Mouse (Mus musculus) hindbrain, postnatal 0 days (tissue): ENCODE results near the gene Nsun4. TPM values are rescaled to one million over a fixed set of nuclear protein-coding genes. Genes with fewer than 3 reads are reported as not detected.

Experiments
- ATAC-seq: fragments of 200-750 bp; cut with Nextera tagmentation; 2 replicates; pipeline ENCODE4 v1.8.0; 2017; ENCODE audit warnings: mild to moderate bottlenecking, moderate TSS enrichment, moderate library complexity
- DNase-seq: peaks from one replicate; pipeline ENCODE4 v3.0.0-alpha.2; 2015; ENCODE audit warnings: low spot score
- H3K27ac ChIP-seq: fragments of 300-500 bp; sonication (generic); 2 replicates; pipeline ENCODE4 v1.5.1; 2014; ENCODE audit warnings: mild to moderate bottlenecking
- H3K27me3 ChIP-seq: fragments of 300-500 bp; sonication (generic); 2 replicates; pipeline ENCODE4 v1.6.1; 2014; ENCODE audit warnings: low read length, mixed read lengths; ENCODE audit not compliant: insufficient read depth
- H3K36me3 ChIP-seq: fragments of 300-500 bp; sonication (generic); 2 replicates; pipeline ENCODE4 v1.6.1; 2014; ENCODE audit warnings: low read length, mixed read lengths; ENCODE audit not compliant: insufficient read depth
- H3K4me1 ChIP-seq: fragments of 300-500 bp; sonication (generic); 2 replicates; pipeline ENCODE4 v1.6.1; 2014; ENCODE audit warnings: antibody characterized with exemption, low read length, mixed read lengths; ENCODE audit not compliant: insufficient read depth
- H3K4me2 ChIP-seq: fragments of 300-500 bp; sonication (generic); 2 replicates; pipeline ENCODE4 v1.6.1; 2014; ENCODE audit warnings: low read depth, mild to moderate bottlenecking, low read length, moderate library complexity, mixed read lengths
- H3K4me3 ChIP-seq: fragments of 300-500 bp; sonication (generic); 2 replicates; pipeline ENCODE4 v1.5.1; 2014; ENCODE audit warnings: low read length
- H3K9ac ChIP-seq: fragments of 300-500 bp; sonication (generic); replicated peaks from 2 replicates; pipeline ENCODE4 v1.6.1; 2014; ENCODE audit warnings: mild to moderate bottlenecking, low read length, moderate library complexity, mixed read lengths
- H3K9me3 ChIP-seq: fragments of 300-500 bp; sonication (generic); 2 replicates; pipeline ENCODE4 v1.6.1; 2016; ENCODE audit warnings: low read length, mixed read lengths
- CTCF ChIP-seq: IDR thresholded peaks from 2 replicates; pipeline ENCODE4 v1.5.1; 2016; ENCODE audit warnings: antibody characterized with exemption, control low read depth, low read depth
- WGBS: fragments of 180-500 bp; shearing (Covaris S2); extraction: QIAGEN DNeasy Blood & Tissue Kit; methylation state at CpG from one replicate; pipeline ENCODE4 v1.1.7; 2014; 5-methylcytosine and 5-hydroxymethylcytosine counted together
- polyA plus RNA-seq: library from polyadenylated mRNA; unstranded; fragments of >200 nt; fragmentation: Nextera tagmentation; extraction: Ambion mirVana; gene quantifications from 2 replicates; pipeline ENCODE4 v1.2.1, GENCODE M21; 2015
- total RNA-seq: library from RNA; depleted of rRNA; stranded (reverse); fragments of >200 nt; gene quantifications from 2 replicates; pipeline ENCODE4 v1.2.3, GENCODE M21; 2014; rRNA removed

Nsun4 gene
- total RNA-seq, result 13.6 and 14.6 TPM in 2 replicates
- polyA plus RNA-seq, result 10.4 TPM in 2 replicates

DNA sequence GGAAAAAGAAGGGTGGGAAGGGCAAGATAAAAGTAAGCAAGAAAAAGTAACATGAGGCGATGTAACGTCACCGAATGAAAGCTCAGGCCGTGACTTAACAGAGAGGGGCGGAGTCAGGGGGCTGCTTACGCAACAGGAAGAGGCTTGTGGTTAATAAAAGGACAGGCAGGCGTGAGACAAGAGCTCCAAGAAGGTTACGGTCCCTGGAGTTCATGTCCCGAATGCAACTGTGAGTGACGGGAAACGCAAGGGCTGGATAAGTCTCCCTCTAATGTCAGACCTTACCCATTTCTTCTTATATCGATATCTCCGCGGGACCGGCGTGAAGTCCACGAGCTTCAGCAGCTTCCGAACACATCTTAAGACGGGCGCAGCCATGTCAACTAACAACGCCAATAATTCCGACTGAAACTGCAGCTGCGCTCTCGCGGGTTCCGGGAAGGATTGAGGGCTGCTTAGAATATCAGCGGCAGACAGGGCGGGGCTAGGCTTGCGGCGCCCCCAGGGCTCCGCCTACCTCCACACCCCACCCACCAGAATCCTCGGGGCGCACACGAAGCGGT, at the start of gene Nsun4:
Gene Nsun4, minus strand, starts transcription at position 478 of the 563 bp plus-strand sequence.
- DNase-seq (peak; percentile 95), ATAC-seq (peak; percentile 96)
- H3K9me3 ChIP-seq, result no peaks in the 10 kb centered on the region
- TF ChIP-seq CTCF, result peak; percentile 6; the same call in 1 of the 2 replicates
- H3K27me3 ChIP-seq, result no peaks in the 10 kb centered on the region
- H3K27ac ChIP-seq, result peak within 1 kb of the TSS; percentile 86
- H3K4me3 ChIP-seq, result peak within 1 kb of the TSS; percentile 55
- WGBS, result 0% methylated on average over 35 of the region's 35 CpGs
- H3K9ac ChIP-seq, result peak within 1 kb of the TSS; percentile 54
- no peaks in the 10 kb centered on the region for H3K36me3 ChIP-seq
- H3K4me1 ChIP-seq, result no peaks in the 10 kb centered on the region; the same call in 1 of the 2 replicates
- H3K4me2 ChIP-seq, result peak within 1 kb of the TSS; percentile 78

DNA sequence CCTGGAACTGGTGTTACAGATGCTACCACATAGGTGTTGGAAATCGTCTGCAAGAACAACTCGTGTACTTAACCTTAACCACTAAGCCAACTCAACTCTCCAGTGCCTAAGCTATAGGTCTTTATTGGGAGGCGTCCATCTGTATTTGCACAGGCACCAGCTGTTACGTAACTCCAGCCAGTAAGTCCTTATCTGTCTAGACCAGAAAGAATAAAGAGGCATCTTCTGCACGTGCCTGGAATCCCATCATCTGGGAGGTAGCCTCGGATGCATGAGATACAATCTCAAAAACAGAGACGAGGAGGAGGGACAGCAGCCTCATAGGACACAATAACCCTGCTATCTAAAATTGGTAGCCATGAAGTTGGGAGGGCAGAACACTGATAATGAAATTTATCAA, 47.3 kb upstream of the Nsun4 start:
- 89% methylated on average over 7 of the region's 7 CpGs for WGBS
- H3K4me1 ChIP-seq, result no peaks in the 10 kb centered on the region
- peaks cover 35% of the 10 kb centered on the region for H3K36me3 ChIP-seq
- no peak overlapping the region for H3K27ac ChIP-seq
- no peak overlapping the region for H3K4me2 ChIP-seq
- no peaks in the 10 kb centered on the region for H3K9me3 ChIP-seq
- no peaks in the 10 kb centered on the region for H3K27me3 ChIP-seq
- ATAC-seq (no peak), DNase-seq (no peak)
- no peak overlapping the region for H3K9ac ChIP-seq
- no peak overlapping the region for H3K4me3 ChIP-seq
- TF ChIP-seq CTCF, result no peak

DNA sequence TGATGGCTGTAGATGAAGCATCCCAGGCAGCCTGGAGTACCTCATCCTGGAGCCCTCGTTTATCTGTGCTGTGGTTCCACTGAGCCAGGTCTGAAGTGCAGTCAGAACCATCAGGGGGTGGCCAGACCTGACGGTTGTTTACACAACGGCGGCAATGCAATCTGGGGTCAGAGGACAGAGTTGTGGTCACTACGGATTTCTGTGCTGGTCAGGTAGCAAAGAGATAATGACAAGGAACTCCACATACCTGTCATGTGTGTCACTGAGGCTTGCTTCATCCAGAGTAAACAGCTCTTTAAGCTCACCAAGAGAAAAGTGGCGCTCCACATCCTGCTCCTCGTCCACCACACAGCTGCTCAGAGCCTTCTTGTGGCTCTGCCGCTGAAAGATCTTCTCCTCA, 43.5 kb upstream of the Nsun4 start:
- no peaks in the 10 kb centered on the region for H3K9me3 ChIP-seq
- no peak overlapping the region for H3K4me2 ChIP-seq
- no peak for DNase-seq
- no peak overlapping the region for H3K9ac ChIP-seq
- H3K36me3 ChIP-seq, result peaks cover 61% of the 10 kb centered on the region
- no peaks in the 10 kb centered on the region for H3K4me1 ChIP-seq
- TF ChIP-seq CTCF, result no peak
- WGBS, result 88% methylated on average over 8 of the region's 8 CpGs
- H3K27me3 ChIP-seq, result no peaks in the 10 kb centered on the region
- ATAC-seq, result no peak
- H3K27ac ChIP-seq, result no peak overlapping the region
- H3K4me3 ChIP-seq, result no peak overlapping the region

- Histone ChIP-seq H3K9me3 (no peaks in the 10 kb centered on the region), H3K36me3 (peaks cover 61% of the 10 kb centered on the region), H3K9ac (no peak overlapping the region), H3K4me1 (no peaks in the 10 kb centered on the region), H3K27me3 (no peaks in the 10 kb centered on the region), H3K27ac (no peak overlapping the region), H3K4me2 (no peak overlapping the region), H3K4me3 (no peak overlapping the region)
- DNase-seq (no peak), ATAC-seq (no peak)
- TF ChIP-seq CTCF, result no peak
- WGBS, result 92% methylated on average over 10 of the region's 10 CpGs
These were observed 42.6 kb upstream of the Nsun4 start for GRCm38 (mm10) chr4:116096291-116096690.

- H3K4me1 ChIP-seq, result no peaks in the 10 kb centered on the region
- DNase-seq, result peak; percentile 38
- no peak overlapping the region for H3K27ac ChIP-seq
- no peaks in the 10 kb centered on the region for H3K27me3 ChIP-seq
- H3K4me2 ChIP-seq, result no peak overlapping the region
- H3K36me3 ChIP-seq, result peaks cover 47% of the 10 kb centered on the region
- WGBS, result 76% methylated on average over 23 of the region's 23 CpGs
- TF ChIP-seq CTCF, result no peak
- no peak overlapping the region for H3K9ac ChIP-seq
- H3K4me3 ChIP-seq, result no peak overlapping the region
- no peaks in the 10 kb centered on the region for H3K9me3 ChIP-seq
- peak; percentile 79 for ATAC-seq
These were observed 35.0 kb upstream of the Nsun4 start for GRCm38 (mm10) chr4:116088510-116089249.

DNA sequence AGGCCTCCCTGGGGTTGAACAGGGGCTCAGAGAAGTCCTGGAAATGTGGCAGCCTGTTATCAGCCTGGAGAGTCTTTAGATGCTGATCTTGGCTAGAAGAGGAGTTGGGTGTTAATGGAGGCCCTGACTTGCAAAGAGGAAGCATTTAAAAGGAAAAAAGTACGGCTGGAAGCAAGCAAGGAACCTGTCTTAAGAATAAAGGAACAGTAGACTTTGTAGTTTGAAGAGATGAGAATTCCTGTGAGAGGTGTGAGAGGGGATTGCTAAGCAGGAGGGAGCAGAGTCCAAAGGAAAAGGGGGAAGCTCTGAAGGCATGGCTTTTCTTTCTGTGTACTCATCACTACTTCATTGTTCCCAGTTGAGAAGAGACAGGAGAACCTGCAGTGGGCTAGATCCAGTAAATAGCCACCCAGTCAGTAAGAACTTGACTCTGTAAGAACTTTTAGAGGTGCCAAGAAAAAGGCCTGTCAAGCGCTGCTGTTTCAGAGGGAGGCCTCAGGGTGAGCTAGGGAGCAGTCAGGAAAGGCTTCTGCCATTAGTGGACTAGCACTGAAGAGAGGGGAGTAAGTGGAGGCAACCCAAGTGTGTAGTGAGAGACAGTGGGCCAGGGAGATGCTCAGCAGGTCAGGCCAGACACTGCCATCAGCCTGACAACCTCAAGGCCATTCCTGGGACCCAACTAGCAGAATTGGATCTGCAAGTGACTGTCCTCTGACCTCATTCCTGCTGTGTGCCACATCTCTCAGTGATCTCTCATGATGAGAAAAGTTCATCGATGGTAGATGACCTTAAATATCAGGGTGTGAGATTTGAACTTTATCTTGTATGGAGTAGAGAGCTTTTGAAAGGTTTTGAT, 23.8 kb upstream of the Nsun4 start:
- no peak for DNase-seq
- Histone ChIP-seq H3K4me3 (peak overlapping the region; percentile 90), H3K4me2 (peak overlapping the region; percentile 73), H3K4me1 (peaks cover 25% of the 10 kb centered on the region), H3K9me3 (no peaks in the 10 kb centered on the region), H3K36me3 (peaks cover 22% of the 10 kb centered on the region; the same call in 1 of the 2 replicates), H3K27ac (peak overlapping the region; percentile 97), H3K9ac (peak overlapping the region; percentile 97), H3K27me3 (no peaks in the 10 kb centered on the region)
- ATAC-seq, result no peak
- 57% methylated on average over 3 of the region's 3 CpGs for WGBS
- no peak for TF ChIP-seq CTCF
